Mouse (Mus musculus): Measurements from ENCODE around the gene Serpinb13. TPM values are rescaled to one million over a fixed set of nuclear protein-coding genes. Genes with fewer than 3 reads are reported as not detected.

Gene Serpinb13
- polyA plus RNA-seq (2014; fragmentation: Illumina TruSeq; extraction: RNeasy Lipid Tissue Mini Kit (QIAGEN cat#74804); ENCODE audit: low read depth, low replicate concordance) = not detected

DNA sequence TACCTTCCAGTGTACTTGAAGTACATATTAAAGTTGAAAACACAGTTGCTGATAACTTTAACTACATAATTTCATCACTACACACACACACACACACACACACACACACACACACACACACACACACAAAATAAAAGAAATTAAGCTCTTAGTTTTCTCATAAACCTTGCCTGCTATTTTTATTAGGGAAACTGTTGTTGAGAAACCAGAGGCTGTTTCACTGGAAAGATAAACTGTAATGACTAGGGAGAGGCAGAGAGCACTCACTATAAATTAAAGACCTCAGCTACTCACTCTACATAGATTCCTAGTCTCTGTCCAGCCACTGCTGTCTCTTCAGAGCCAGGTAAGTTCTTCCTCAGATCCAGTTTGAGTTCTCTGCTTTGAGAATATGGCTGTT lies at the start of gene Serpinb13:
TSS of gene Serpinb13 (plus strand) at position 301 of the 400 bp plus-strand sequence.

GRCm38 (mm10) chr1:106934265-106934664 lies 46.5 kb upstream of the Serpinb13 start, which contains the start of gene Serpinb12:
Gene Serpinb12, plus strand, starts transcription at chr1:106934449.

Other genes with a start within 250 kb of the Serpinb13 start
- gene Kdsr, start 221.3 kb upstream of the Serpinb13 start, polyA plus RNA-seq (2014; fragmentation: Illumina TruSeq; extraction: RNeasy Lipid Tissue Mini Kit (QIAGEN cat#74804); ENCODE audit: low read depth, low replicate concordance) = 23.1 TPM
- gene Vps4b, start 184.3 kb upstream of the Serpinb13 start, polyA plus RNA-seq (2014; fragmentation: Illumina TruSeq; extraction: RNeasy Lipid Tissue Mini Kit (QIAGEN cat#74804); ENCODE audit: low read depth, low replicate concordance) = 218 TPM
- gene Serpinb5, start 119.8 kb upstream of the Serpinb13 start, polyA plus RNA-seq (2014; fragmentation: Illumina TruSeq; extraction: RNeasy Lipid Tissue Mini Kit (QIAGEN cat#74804); ENCODE audit: low read depth, low replicate concordance) = 329 TPM
- gene Serpinb12, start 46.5 kb upstream of the Serpinb13 start, polyA plus RNA-seq (2014; fragmentation: Illumina TruSeq; extraction: RNeasy Lipid Tissue Mini Kit (QIAGEN cat#74804); ENCODE audit: low read depth, low replicate concordance) = not detected
- gene Serpinb3a, start 71.3 kb downstream of the Serpinb13 start, polyA plus RNA-seq (2014; fragmentation: Illumina TruSeq; extraction: RNeasy Lipid Tissue Mini Kit (QIAGEN cat#74804); ENCODE audit: low read depth, low replicate concordance) = not detected
- gene Serpinb3d, start 102.5 kb downstream of the Serpinb13 start, polyA plus RNA-seq (2014; fragmentation: Illumina TruSeq; extraction: RNeasy Lipid Tissue Mini Kit (QIAGEN cat#74804); ENCODE audit: low read depth, low replicate concordance) = not detected

Measured in sigmoid colon, adult 10 weeks (tissue).